Mouse (Mus musculus) granulocyte monocyte progenitor cell, adult 5-6 weeks (primary cell): Measurements from ENCODE around the gene Cadm2. TPM values are rescaled to one million over a fixed set of nuclear protein-coding genes. Genes with fewer than 3 reads are reported as not detected.
A peak's percentile ranks its signal among the peaks of the same experiment; 100 is the strongest.

Source experiments
- ATAC-seq: replicated peaks from 2 replicates; pipeline ENCODE4 v1.8.0; 2016; ENCODE audit warnings: mild to moderate bottlenecking, moderate TSS enrichment, inconsistent platforms; ENCODE audit not compliant: poor library complexity, severe bottlenecking
- total RNA-seq, 2 experiments: library from RNA; stranded (forward) in 1 of 2; stranded (reverse) in 1 of 2; fragments of 200-712, 200-1000 nt in 1 of 2; fragments of >200 nt in 1 of 2; fragmentation: Nextera tagmentation in 1 of 2; gene quantifications; 2 replicates each; pipeline ENCODE4 v1.2.3; 2014 to 2017

Gene Cadm2
- total RNA-seq (2014; fragmentation: Nextera tagmentation) (not detected in 2 replicates), total RNA-seq (2017) (not detected in 2 replicates)

DNA sequence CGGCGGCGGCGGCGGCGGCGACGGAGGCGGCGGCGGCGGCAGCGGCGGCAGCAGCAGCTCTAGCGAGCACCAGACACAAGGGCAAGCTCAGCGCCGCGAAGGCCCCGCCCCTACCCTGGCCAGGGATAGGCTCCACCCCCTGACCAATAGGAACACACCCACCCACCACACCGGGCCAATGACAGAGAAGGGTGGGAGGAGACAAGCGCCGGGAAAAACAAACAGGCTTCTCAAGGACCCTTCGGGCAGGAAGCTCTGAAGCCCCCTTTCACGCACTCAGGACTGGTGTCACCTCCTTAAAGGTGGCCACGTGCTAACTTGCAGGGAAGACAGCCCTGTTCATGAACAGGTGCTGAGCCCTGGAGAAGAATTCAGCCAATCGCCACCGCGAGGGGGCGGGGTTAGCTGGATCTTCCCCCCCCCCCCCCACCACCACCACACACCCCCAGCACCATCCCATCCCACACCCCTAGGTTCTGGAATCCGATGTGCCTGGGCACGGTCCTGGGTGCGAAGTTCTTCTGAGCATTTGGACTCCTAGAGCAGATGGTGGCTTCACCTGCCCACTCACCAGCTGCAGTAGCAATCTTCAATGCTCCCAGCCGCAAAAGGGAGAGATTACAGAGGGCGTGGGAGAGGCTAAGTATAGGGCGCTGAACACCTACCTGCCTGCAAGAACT is at the start of gene Cadm2:
TSS of gene Cadm2 (minus strand) at position 83 of the 680 bp plus-strand sequence.
- ATAC-seq: peak; percentile 98

DNA sequence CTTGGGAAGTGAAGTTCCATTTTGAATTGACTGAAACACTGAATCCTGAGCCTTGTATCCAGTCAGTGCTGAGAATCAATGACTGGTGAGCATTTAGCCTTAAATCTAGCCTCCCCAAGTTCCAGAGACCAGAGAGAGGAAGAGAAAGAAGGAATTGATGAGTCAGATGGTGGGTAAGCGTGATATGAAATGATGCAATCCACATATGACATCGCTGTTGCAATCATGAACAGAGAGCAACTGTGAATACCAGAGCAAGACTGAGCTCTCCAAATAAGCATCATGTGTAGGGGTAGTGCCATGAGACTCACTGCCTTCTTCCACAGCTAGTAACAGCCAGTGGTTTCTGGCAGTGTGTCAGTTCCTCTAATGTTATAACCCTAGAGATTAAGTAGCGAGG is 26.2 kb upstream of the Cadm2 start:
- peak; percentile 74 for ATAC-seq

DNA sequence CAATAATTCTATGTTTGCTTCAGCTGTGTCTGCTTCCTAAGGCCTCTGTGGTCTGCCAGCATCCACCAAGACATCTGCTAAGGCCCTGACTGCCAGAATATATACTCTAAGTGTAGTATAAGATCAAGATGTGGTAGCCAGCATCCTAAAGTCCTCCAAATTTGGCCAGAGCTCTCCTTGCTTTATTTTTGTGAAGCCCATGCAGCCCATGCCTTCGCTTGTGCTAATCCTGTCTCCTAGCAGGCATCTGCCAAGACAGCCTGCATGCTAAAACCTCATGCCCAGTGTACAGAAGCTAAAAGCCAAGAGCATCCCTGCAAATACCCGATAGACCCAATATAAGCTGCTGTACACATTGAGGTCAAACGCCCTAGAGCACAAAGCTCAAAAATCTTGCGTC is 22.9 kb upstream of the Cadm2 start:
- ATAC-seq: no peak

DNA sequence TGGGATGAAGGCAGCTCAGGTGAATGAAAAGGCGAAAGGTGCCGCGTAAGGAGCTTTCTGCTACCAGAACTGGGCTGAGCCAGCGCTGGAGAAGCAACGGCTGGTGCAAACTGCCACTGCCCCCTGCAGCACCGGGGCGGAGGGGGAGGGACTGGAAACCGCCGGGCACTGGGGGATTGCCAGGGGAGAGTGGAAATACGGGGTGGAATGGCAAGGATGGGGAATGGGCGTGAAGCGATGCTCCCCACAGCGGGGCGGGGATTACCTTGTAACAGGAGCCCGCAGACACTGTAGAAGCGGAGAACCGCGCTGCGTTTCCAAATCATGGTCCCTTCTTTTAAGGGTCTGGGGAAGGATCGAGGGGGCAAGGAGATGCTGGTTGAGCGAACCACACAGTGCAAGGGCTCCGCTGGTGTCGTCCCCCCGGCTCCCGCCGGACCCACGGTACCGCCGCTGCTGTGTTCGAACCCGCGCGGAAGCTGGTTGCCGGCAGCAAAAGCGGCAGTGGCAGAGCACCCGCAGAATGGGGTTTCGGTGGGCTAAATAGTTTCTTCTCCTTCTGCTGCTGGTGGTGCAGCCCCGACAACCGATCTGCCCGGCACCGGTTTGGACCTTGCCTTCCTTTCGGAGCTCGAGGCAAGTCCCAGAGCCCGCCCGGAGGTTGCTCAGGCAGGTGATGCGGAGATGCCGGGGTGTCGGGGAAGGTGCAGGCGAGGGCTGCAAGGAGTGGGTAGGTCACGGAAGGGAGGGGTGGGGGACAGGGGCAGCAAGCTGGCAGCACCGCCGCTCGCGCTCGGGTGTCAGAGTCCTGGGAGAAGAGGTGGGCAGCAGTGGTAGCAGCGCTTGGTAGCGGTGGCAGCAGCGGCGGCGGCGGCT is 564 bp downstream of the Cadm2 start:
- ATAC-seq: peak; percentile 38

DNA sequence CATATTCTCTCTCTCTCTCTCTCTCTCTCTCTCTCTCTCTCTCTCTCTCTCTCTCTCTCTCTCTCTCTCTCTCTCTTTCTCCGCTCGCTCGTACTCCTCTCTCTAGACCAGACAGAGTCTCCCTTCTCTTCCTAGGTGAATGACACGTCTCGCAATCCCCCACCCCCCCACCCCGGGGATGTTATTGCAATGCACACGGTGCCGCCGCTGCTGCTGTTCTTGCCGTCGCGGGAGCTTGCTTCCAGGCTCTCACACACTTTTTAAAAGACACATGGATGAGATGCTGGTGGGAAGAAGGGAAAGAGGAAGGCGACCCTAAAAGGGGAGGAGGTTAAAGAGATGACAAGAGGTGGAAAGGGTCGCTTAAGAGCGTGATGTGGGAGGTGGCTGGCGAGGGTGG is 1.3 kb downstream of the Cadm2 start:
- ATAC-seq: no peak

DNA sequence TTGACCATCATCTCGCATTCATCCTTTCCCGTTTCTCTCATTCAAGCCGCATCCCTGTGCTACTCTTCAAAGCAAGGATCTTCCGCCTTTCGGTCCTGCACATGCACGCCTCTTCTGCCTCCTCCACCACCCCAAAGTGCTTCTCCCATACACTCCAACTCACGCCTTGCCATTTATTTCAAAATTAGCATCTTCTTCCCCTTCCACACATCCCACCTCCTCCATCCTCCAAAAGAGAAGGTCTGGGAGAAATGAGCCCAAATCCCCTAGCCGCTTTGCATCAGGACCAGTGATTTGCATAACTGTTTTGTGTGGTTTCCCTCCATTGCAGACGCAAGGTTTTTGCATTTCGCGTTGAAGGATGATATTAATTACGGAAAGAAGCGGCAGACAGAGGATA is 1.9 kb downstream of the Cadm2 start:
- ATAC-seq: no peak

DNA sequence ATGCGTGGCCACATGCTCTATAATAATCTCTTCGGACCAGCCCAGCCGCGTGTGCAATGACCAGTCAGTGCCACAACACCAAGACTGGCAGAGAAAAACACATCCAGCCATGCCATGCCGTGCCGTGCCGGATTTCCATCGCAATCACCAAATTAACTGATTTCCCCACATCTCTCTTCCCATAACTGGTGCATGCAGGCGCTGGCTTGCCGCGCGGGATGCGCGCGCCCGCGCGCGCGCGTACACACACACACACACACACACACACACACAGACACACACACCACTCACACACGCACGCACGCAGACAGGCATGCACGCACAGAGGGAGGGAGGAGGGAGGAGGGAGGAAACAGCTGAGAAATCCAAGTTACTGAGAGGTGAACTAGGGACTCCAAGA is 2.9 kb downstream of the Cadm2 start:
- no peak for ATAC-seq

DNA sequence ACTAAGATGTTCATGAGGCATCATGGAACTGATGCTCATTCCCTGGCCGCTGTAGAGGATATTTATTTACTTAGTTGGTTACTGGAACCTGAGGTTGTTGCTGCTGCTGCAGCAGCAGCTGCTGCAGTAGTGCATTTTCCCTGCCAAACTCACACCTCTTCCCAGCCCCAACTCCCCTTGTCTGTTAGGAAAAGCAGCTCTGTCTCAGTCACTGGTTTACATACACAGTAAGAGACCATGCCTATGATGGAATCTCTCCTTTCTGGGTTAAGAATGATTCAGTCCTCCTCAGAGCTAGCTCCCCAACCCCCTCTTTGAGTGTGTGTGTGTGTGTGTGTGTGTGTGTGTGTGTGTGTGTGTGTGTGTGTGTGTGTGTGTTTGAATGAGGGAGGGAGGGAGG is 3.5 kb downstream of the Cadm2 start:
- no peak for ATAC-seq

DNA sequence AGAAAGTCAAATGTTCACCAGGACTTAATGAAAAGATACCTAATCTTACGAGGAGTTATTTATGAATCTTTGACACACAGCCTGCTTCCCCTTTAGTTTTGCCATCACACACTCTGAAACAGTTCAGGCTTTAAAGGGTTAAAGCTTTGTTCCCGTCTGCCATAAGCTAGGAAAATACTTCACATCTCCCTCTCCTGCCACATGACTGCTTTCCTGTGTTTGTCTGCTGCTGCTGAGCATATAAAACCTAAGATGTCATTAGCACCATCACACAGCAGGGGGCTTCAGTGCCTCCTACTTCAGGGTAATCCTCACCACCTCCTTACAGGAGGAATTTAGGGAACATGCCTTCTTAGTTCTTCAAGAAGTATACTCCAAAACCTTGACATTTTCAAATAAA is 6.8 kb downstream of the Cadm2 start:
- ATAC-seq: no peak

DNA sequence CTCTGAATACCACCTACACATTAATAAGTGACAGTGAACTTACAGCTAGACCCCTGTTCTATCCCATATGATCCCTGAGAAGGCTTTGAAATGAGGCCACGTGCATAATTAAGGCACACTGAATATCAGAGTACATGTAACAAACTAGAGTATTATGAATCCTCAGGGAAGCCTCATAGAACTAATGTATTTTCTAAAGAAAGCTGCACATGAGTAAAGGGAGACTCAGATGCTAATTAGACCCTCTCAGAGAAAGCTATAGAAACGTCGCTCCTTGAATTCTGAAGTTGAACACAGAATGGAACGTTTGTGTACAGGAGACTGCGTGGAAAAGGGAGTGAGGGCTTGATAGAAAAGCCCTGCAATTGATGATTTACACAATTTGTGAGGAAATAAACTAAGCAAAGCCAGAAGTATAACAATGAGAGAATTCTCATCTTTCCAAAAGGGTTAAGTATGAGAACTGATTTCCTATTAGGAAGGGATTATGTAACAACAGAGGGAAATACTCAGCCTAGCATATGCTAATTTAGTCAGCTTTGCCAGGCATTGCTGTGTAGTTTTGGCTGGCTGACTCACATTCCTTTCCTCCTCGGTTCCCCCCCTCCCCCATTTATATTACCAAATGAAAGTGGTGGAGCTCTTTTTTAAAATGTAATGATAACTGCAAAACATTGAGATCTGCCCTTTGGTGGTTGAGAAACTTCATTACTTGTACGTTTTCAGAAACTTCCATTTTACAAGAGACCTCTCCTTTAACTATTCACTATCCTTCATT is 9.6 kb downstream of the Cadm2 start:
- ATAC-seq: no peak

DNA sequence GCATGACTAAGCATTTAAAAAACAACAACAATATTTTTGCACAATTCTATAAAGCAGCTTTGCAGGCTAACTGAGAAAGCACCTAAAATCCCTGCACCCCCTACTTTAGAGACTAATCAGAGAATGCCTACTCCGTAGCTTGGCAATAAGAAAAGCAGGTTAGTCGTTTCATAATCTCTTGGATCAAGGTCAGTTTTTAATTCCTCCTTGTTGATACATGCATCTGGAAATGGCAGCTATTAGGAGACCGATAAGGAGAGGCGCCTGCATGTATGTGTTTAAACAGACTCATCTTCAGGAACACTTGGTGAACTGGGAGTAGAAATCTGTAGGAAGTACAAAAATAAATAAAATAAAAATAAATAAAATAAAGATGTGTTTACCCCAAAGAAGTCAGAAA is 11.6 kb downstream of the Cadm2 start:
- ATAC-seq: no peak

DNA sequence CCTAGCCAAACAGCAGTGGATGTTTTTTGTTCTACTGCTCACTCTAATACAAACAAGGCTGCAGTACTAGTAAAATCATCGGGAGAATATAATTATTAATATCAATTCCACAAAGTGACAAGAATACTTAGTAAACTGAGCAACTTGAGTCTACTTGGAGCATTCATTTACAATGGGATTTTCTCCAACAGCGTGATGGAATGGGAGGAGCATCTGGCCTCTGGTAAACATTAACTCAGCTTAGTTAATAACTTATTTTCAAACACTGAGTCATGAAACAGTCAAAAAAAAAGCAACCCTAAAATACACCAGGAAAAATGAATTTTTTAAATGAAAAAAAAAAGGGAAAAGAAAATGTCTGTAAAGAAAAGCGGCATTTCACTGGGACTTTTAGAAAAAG is 12.2 kb downstream of the Cadm2 start:
- no peak for ATAC-seq

DNA sequence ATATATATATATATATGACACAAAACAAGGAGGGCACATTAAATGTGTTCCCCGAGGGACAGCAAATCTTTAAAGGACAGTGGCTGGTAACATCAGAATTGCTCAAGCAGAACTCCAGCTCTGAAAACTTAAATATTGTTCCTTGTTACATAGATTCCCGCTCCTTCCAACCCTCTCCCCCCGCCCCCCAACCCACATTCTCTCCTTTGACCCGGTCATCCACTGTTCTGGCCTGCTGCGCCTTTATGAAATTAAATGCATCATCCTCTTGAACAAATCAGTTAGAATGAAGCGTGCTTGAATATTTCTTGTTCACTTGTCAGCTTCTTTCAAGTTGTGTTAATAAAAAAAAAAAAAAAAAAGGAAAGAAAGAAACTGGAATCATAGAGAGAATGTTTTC is 15.0 kb downstream of the Cadm2 start:
- ATAC-seq: no peak

DNA sequence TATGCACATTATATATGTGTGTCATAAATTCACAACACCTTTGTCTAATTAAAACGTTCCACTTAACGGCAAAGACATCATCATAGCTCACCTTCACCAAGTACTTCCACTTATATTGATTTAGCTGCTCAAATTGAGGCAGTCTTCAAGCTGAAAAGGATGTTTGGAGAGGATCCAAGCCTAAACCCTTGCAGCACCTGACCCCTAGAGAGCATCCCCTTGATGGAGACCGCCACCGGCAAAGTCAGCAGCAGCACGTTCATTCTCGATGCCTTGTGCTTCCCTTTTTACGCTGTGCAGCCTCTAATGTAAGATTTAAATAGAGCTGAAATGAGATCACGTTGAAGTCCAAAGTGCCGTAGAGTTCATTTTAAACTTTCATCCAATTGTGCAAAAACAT is 20.7 kb downstream of the Cadm2 start:
- ATAC-seq: no peak

DNA sequence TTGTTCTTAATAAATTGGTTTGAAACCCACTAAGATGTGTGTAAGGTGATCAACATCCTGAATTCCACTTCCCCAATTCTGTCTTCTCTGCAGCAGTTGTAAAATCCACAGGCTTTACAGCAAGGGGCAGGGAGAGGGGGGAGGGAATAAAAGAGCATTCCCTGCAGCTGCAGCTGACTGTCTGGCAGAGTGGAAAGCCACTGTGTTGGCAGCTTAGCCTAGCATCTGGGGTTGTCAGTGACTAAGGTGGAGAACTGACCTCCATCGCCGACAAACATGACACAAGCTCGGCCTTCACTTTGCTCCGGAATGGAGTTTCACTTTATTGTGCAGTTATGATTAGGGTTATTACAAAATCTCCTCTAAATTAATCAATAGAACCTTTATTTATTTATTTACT is 21.9 kb downstream of the Cadm2 start:
- no peak for ATAC-seq

DNA sequence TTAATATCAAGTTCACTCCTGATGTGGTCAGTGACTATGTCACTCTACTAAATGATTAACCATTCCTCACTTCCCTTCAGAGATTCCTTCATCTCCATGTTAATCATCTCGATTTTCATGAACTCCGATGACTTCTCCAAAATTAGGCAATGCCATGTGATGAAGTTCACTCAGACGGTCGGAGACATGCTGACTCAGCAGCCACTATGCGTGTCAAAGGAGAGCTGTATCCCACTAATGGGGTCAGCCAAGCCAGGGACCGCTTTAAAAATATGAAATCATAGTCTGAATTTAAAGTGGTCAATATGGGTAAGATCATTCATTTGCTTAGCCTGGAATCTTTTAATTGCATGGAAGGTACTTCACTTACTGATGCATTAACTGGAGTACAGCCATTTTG is 29.7 kb downstream of the Cadm2 start:
- ATAC-seq: no peak

DNA sequence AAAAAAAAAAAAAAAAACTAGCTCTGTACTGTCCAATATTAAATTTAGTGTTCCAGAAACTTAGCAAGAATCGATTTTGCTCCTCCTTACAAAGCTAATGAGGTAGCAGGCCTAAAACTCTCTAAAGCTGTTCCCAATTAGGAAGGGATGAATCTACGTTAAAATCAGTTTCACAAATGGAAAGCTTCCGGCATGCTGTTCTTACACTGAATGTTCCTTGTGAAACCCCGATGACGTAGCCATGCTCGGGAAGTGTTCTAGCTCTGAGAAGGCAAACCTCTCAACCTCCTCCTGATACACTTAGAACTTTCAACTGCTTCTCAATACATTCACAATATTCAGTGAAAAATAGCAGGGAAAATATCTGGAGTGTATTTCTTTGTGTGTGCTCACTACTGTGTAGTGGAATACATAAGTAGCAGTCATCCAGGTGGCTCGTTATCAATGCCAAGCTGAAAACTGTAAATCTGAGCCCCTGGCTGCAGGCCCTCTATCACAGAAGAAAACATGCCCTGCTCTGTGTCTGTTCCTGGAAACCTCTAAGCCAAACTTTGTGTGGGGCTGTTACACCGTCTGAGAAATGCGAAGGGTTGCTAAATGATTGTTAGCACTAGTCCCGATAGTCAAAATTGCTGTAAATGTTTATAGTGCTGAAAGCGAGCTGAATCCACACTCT is 41.7 kb downstream of the Cadm2 start:
- no peak for ATAC-seq

DNA sequence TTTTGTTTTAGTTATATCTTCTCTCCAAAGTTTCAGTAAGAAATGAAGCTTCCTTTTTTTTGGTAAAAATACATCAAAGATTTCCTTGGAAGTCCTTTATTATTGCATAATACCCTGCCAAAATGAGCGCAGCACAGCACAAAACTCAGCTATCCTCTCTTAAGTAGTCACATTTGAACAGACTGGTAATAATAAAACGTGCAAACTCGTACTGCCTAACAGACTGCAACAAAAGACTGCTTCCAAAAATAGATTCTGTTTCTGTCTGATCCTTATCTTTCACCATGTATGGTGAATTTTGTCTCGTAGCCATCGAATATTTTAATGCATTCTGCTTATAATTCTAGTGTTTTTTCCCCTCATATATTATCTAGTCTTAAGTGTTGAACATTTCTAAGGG is 45.2 kb downstream of the Cadm2 start:
- ATAC-seq: no peak

DNA sequence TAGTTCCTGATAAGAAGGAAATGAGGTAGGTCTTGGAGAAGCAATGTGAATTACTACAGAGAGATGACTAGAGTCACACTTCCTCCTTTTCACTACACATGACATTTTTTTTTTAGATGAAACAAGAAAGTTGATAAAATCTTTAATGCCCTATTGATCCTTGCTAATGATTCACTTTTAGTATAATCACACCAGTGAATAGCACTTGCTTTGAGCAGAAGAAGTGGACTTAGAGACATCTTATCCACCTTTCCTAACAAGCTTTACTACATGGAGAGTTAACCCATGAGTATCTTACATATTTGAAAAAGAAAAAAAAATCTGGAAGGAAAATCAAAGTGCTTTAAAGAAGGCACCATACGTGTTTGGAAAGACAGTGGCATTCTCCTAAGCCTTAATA is 93.7 kb downstream of the Cadm2 start:
- ATAC-seq: no peak

DNA sequence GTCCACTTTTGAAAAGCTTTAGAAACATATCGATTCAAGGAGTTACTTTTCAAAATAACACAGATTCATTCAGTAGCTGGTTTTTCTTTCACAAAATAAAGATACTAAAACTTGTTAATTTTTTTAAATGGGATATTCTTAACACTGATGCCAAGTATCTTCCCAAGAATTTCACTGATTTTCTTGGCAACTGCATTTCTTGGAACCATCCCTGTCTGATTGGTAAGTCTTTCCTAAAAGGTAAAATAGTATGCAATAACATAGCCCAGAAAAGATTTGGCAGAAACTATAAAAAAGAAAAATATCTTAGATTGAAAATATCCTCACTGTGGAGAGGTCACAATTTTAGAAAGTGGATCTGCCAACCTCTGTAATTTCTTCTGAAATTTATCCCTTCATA is 95.8 kb downstream of the Cadm2 start:
- ATAC-seq: no peak

DNA sequence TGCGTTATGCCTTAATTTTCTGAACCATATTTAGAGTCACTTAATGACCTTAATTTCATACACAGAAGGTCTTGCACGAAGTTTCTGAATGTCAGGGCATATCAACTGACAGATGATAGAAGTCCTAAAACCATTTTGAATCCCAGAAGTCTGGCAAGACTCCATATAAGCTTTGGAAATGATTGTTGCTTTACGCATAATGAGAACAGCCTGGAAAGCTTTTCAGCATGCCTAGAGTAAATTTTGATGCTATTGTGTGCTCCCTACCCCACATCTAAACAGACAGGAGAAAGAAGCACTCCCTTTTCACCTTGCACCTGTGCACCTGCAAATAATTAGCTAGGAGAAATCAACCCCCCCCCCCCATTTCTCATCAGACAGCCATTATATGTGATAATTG is 102.4 kb downstream of the Cadm2 start:
- ATAC-seq: no peak
